18 mouse cellular contexts compared by ENCODE assay signal in genomic region chr2:48868199-48868913, GRCm38 (mm10). TPM values are rescaled to one million over a fixed set of nuclear protein-coding genes. Genes with fewer than 3 reads are reported as not detected.
DNase-seq lines count a peak whose midpoint lies in the region; ATAC-seq and TF ChIP-seq lines count a peak whose summit lies in the region.
"Had no signal": no experiment of that assay in that cellular context is flagged by ENCODE, and none has a peak within 500 bp of the region (broad histone marks: within the 10 kb centered on the region; RNA-seq: fewer than 3 reads in every experiment).

No protein-coding gene starts in this region.

- peak; percentile 94 for ATAC-seq in frontal cortex, adult (ENCODE audit: low TSS enrichment)
- ATAC-seq: forebrain, embryonic 14.5 days; forebrain, embryonic 16.5 days had no signal

- no peak overlapping the region for H3K4me3 ChIP-seq in gastrocnemius, adult 2 months
- H3K4me3 ChIP-seq: embryonic facial prominence, embryonic 10.5 days; embryonic facial prominence, embryonic 12.5 days; forebrain, embryonic 12.5 days had no signal

- H3K27ac ChIP-seq in gastrocnemius, adult 2 months: no peak overlapping the region
- H3K27ac ChIP-seq: embryonic facial prominence, embryonic 10.5 days; embryonic facial prominence, embryonic 12.5 days; forebrain, embryonic 12.5 days had no signal

- TF ChIP-seq CTCF in gastrocnemius, adult 2 months (IDR thresholded peaks at IDR 0.05): no peak

- no peak for DNase-seq in frontal cortex, postnatal 10 days (ENCODE audit: low spot score in 2 of 2)
- peak; percentile 15 for DNase-seq in brain, adult 2 months (ENCODE audit: low read depth, low spot score)
- DNase-seq in telencephalon, adult 2 months (ENCODE audit: low read depth, low spot score): peak; percentile 47
- DNase-seq in gastrocnemius, adult 2 months: no peak
- DNase-seq: adrenal gland, adult 2 months; adrenal gland, postnatal 10 days; adrenal gland, postnatal 25 days; cerebellum, adult 11-12 months; cerebellum, adult 2 months; cerebellum, adult 9-10 months; cerebellum, postnatal 10 days; cerebellum, postnatal 25 days had no signal

- intact Hi-C loops in gastrocnemius, adult 2 months (cut with DNase I): no loop called here

RNA-seq across cellular contexts. Expression of gene Acvr2a, which starts 54.4 kb away (rescaled TPM):
- total RNA-seq in gastrocnemius, adult 2 months (2021): 10 to 100 TPM; 24.1 to 30.4 TPM

Comparison
In these comparisons a context has a peak if more than half of its experiments do, and no peak if none do; other contexts are left out.
1. DNase-seq: peak in brain, adult 2 months (single experiment) and telencephalon, adult 2 months (single experiment); none in frontal cortex, postnatal 10 days (0 of 2) and gastrocnemius, adult 2 months (single experiment).